24 mouse cellular contexts compared by ENCODE assay signal in the genomic region with DNA sequence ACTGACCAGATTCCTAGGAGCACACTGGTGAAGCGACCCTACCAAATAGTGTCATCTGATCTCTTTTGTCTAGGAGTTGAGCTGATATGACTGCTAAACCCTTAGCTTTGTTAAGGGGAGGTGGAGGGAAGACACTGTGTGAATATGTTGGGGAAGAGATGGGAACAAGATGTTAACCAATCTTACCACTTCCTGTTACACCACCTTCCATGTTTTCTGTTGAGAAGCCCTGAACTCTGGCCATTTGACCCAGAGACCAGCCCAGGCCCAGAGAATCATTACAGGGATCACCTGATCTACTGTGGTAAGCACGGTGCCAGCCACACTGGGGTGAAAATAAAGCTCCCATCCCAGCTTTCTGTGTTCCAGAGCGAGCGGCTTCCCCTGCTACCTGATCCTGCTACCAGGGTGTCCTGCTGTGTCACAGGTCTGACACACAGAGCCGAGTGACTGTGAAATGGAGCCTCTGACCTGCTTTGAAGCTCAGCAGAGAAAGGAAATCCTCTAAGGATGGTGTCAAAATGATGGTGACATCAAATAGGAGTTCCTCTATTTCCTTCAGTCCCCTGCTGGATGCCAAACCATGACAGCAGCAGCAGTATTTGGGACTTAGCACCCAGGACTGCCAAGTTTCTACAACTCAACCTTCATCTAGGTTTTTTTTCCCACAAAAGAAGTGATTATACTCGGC. TPM values are rescaled to one million over a fixed set of nuclear protein-coding genes. Genes with fewer than 3 reads are reported as not detected.
A peak's percentile ranks its signal among the peaks of the same experiment; 100 is the strongest.
DNase-seq lines count a peak whose midpoint lies in the region; ATAC-seq and TF ChIP-seq lines count a peak whose summit lies in the region.
"Had no signal": no experiment of that assay in that cellular context is flagged by ENCODE, and none has a peak within 500 bp of the region (broad histone marks: within the 10 kb centered on the region; RNA-seq: fewer than 3 reads in every experiment).

No protein-coding gene starts in this region.

- H3K4me1 ChIP-seq in liver, postnatal 0 days (ENCODE audit: insufficient read depth) = peaks cover 6% of the 10 kb centered on the region; the same call in 1 of the 2 replicates
- H3K4me1 ChIP-seq: embryonic facial prominence, embryonic 10.5 days; heart, embryonic 15.5 days; limb, embryonic 13.5 days; neural tube, embryonic 13.5 days; stomach, embryonic 15.5 days had no signal

- H3K36me3 ChIP-seq in liver, postnatal 0 days (replicated peaks; ENCODE audit: insufficient read depth, low read length) = no peaks in the 10 kb centered on the region
- H3K36me3 ChIP-seq in myocyte (ENCODE audit: control insufficient read depth, insufficient read depth) = no peaks in the 10 kb centered on the region
- H3K36me3 ChIP-seq: embryonic facial prominence, embryonic 10.5 days; heart, embryonic 15.5 days; limb, embryonic 13.5 days; neural tube, embryonic 13.5 days; stomach, embryonic 15.5 days had no signal

- H3K9me3 ChIP-seq in liver, postnatal 0 days (ENCODE audit: low read length) = no peaks in the 10 kb centered on the region
- H3K9me3 ChIP-seq: embryonic facial prominence, embryonic 10.5 days; heart, embryonic 15.5 days; stomach, embryonic 15.5 days had no signal

- no peaks in the 10 kb centered on the region for H3K79me2 ChIP-seq in myocyte (ENCODE audit: control insufficient read depth, insufficient read depth)

- peak overlapping the region; percentile 49; the same call in 1 of the 2 replicates for H3K4me2 ChIP-seq in liver, postnatal 0 days (ENCODE audit: low read depth, low read length)
- peak overlapping the region; percentile 46 for H3K4me2 ChIP-seq in myocyte (ENCODE audit: low read depth)
- H3K4me2 ChIP-seq: heart, embryonic 15.5 days; limb, embryonic 13.5 days; lung, embryonic 14.5 days; midbrain, embryonic 11.5 days; neural tube, embryonic 13.5 days; stomach, embryonic 15.5 days had no signal

- H3K27ac ChIP-seq in liver, postnatal 0 days (ENCODE audit: low read depth) = peak overlapping the region; percentile 73
- H3K27ac ChIP-seq: embryonic facial prominence, embryonic 10.5 days; heart, adult 2 months; heart, embryonic 15.5 days; kidney, postnatal 0 days; limb, embryonic 13.5 days; neural tube, embryonic 13.5 days; stomach, embryonic 15.5 days had no signal

- H3K27me3 ChIP-seq in liver, postnatal 0 days (ENCODE audit: insufficient read depth, low read length) = no peaks in the 10 kb centered on the region
- H3K27me3 ChIP-seq in myocyte (ENCODE audit: control insufficient read depth, insufficient read depth, insufficient read length) = no peaks in the 10 kb centered on the region
- H3K27me3 ChIP-seq: heart, embryonic 15.5 days; limb, embryonic 13.5 days; neural tube, embryonic 13.5 days; stomach, embryonic 15.5 days had no signal

- peak; percentile 37; the same call in 1 of the 2 replicates for TF ChIP-seq EP300 in liver, postnatal 0 days (IDR thresholded peaks at IDR 0.05; ENCODE audit: low read depth)

- H3ac ChIP-seq in myocyte (ENCODE audit: control insufficient read depth, insufficient read length) = no peak overlapping the region

- H3K4me3 ChIP-seq in liver, postnatal 0 days (ENCODE audit: low read depth, low read length) = no peak overlapping the region
- H3K4me3 ChIP-seq in myocyte = no peak overlapping the region
- H3K4me3 ChIP-seq: embryonic facial prominence, embryonic 10.5 days; heart, adult 2 months; heart, embryonic 15.5 days; limb, embryonic 13.5 days; neural tube, embryonic 13.5 days; stomach, embryonic 15.5 days had no signal

- no peak for TF ChIP-seq CTCF in liver, postnatal 0 days (IDR thresholded peaks at IDR 0.05; ENCODE audit: low read depth)

- TF ChIP-seq POLR2A in myocyte (IDR thresholded peaks at IDR 0.05; ENCODE audit: insufficient read length, low read depth) = no peak

- 47% methylated on average over 6 of the region's 6 CpGs for WGBS in liver, postnatal 0 days (ENCODE audit: insufficient replicate concordance)

- ATAC-seq in liver, postnatal 0 days = peak; percentile 62
- peak; percentile 71 to 81; a peak in 3 of 4 replicates for ATAC-seq in hematopoietic stem cell, adult 5-6 weeks (replicated peaks in 1 of 2; ENCODE audit: insufficient read depth in 1 of 2, low FRiP score in 2 of 2, low TSS enrichment in 1 of 2, low read depth in 1 of 2, poor library complexity in 2 of 2, severe bottlenecking in 2 of 2)

- DNase-seq in liver, postnatal 0 days = peak; percentile 41
- no peak for DNase-seq in liver
- peak; percentile 20 for DNase-seq in adipocyte (ENCODE audit: low spot score)
- DNase-seq in retina, embryonic 14.5 days (ENCODE audit: low spot score) = no peak
- DNase-seq in yolk sac, embryonic 10.5 days (ENCODE audit: low spot score) = no peak
- DNase-seq: B cell, adult 2 months; cerebellum, adult 18-20 months; gastrocnemius, postnatal 10 days; heart, adult 2 months; heart, postnatal 4 days; kidney, adult 18-20 months; lung, embryonic 14.5 days; thymus, adult 18-20 months; thymus, postnatal 4 days had no signal

- H3K9ac ChIP-seq in liver, postnatal 0 days (replicated peaks) = no peak overlapping the region
- H3K9ac ChIP-seq: heart, embryonic 15.5 days; limb, embryonic 13.5 days; lung, embryonic 14.5 days; neural tube, embryonic 13.5 days; stomach, embryonic 15.5 days had no signal

TF ChIP-seq in myocyte, 11 proteins besides CTCF, POLR2A, EP300 and RAD21:
- TF ChIP-seq USF1 (IDR thresholded peaks at IDR 0.05; ENCODE audit: low read depth) (no peak), E2F4 (IDR thresholded peaks at IDR 0.05; ENCODE audit: insufficient read depth) (no peak), MYOG (IDR thresholded peaks at IDR 0.05; ENCODE audit: control insufficient read depth in 1 of 3, insufficient read depth in 1 of 3, insufficient read length in 2 of 3, low read depth in 2 of 3) (no peak), POLR2AphosphoS2 (IDR thresholded peaks at IDR 0.05; ENCODE audit: insufficient read length, low read depth) (no peak), SRF (IDR thresholded peaks at IDR 0.05; ENCODE audit: control insufficient read depth, insufficient read length, low read depth) (no peak), MYOD1 (IDR thresholded peaks at IDR 0.05; ENCODE audit: control insufficient read depth in 1 of 3, insufficient read length in 2 of 3, low read depth in 2 of 3) (no peak), MAX (IDR thresholded peaks at IDR 0.05; ENCODE audit: low read depth) (no peak), TCF3 (IDR thresholded peaks at IDR 0.05; ENCODE audit: insufficient read length, low read depth) (no peak), REST (IDR thresholded peaks at IDR 0.05; ENCODE audit: insufficient read depth, insufficient read length) (no peak), TCF12 (IDR thresholded peaks at IDR 0.05; ENCODE audit: insufficient read depth, poor library complexity, severe bottlenecking) (no peak), CEBPB (IDR thresholded peaks at IDR 0.05; ENCODE audit: insufficient read depth, poor library complexity, severe bottlenecking) (no peak)

RNA-seq across cellular contexts. Expression of gene Fcgr4, which starts 1.1 kb away (rescaled TPM):
- 9.4 and 9.7 TPM in 2 replicates for polyA plus RNA-seq in liver, postnatal 0 days (2015; fragmentation: Nextera tagmentation; extraction: Ambion mirVana)
- total RNA-seq in hematopoietic stem cell, adult 5-6 weeks (2017) = 1.1 and 6.9 TPM in 2 replicates
- polyA plus RNA-seq in myocyte (2012; fragmentation: generic; extraction: Trizol) = 2.1 TPM
- total RNA-seq: left cerebral cortex, postnatal 10 days had no signal
- polyA plus RNA-seq: neural tube, embryonic 13.5 days had no signal

RNA-seq across cellular contexts. Expression of gene Fcgr2b, which starts 41.3 kb away (rescaled TPM):
- 18.0 and 18.7 TPM in 2 replicates for polyA plus RNA-seq in liver, postnatal 0 days (2015; fragmentation: Nextera tagmentation; extraction: Ambion mirVana)
- total RNA-seq in hematopoietic stem cell, adult 5-6 weeks (2017) = 18.5 and 26.0 TPM in 2 replicates
- 0.11 TPM for polyA plus RNA-seq in myocyte (2012; fragmentation: generic; extraction: Trizol)
- polyA plus RNA-seq: embryonic facial prominence, embryonic 10.5 days; midbrain, embryonic 11.5 days had no signal

RNA-seq across cellular contexts. Expression of gene Fcgr3, which starts 47.1 kb away (rescaled TPM):
- 40.3 and 41.8 TPM in 2 replicates for polyA plus RNA-seq in liver, postnatal 0 days (2015; fragmentation: Nextera tagmentation; extraction: Ambion mirVana)
- 30.2 and 49.4 TPM in 2 replicates for total RNA-seq in hematopoietic stem cell, adult 5-6 weeks (2017)
- polyA plus RNA-seq in myocyte (2012; fragmentation: generic; extraction: Trizol) = 0.05 TPM

Comparison
In these comparisons a context has a peak if more than half of its experiments do, and no peak if none do; other contexts are left out.
1. DNase-seq: peak in liver, postnatal 0 days (single experiment) and adipocyte (single experiment); none in liver (single experiment), retina, embryonic 14.5 days (single experiment) and yolk sac, embryonic 10.5 days (single experiment).
2. RNA of gene Fcgr2b, which starts 41.3 kb away (polyA plus RNA-seq): 18.0 to 18.7 TPM in liver, postnatal 0 days; 0.11 TPM in myocyte (single experiment); every median in the first group is over 10 times any median in the second.
3. RNA of gene Fcgr3, which starts 47.1 kb away (polyA plus RNA-seq): 40.3 to 41.8 TPM in liver, postnatal 0 days; 0.05 TPM in myocyte (single experiment); every median in the first group is over 10 times any median in the second.